Mouse (Mus musculus): ENCODE results near the gene Fgfr2.

Gene Fgfr2

DNA sequence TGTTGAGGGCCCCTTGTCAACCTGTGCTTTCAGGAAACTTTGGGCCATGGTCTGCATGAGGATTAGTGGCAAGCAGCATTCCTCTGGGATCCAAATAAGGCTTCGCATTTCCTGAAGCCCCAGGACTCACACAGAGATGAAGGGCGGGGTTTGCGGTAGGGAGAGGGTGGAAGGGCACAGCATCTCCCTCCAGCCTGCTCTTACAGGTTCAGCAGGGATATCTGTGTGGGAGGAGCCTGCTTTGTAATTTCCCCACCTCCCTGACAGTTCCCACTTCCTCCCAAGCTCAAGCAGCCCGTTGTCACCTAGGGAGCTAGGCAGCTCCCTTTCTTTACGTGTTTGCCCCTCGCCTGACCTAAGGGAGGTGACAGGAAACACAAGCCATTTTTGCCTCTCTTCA, 1134.1 kb downstream of the Fgfr2 start:
- no peak for DNase-seq (ENCODE audit: low read depth, low spot score)

DNA sequence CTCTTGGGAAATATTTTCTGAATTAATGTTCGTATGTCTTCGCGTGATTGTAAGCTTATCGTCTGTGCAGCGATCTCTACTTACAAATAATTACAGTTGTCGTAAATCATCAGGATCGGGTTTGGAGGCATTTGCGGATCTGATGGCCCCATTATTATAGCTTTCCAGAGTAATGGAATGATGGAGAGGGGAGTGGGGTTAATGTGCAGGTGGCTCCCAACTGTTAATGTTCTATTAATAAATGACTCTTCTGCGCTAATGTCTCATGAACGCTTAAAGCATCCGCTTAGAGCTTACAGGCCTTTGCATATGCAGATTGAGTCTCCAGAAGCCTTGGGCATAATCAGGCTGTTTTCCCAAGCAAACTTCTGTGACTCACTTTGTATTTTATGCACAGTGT, 1144.5 kb downstream of the Fgfr2 start:
- DNase-seq (ENCODE audit: low read depth, low spot score), result no peak

DNA sequence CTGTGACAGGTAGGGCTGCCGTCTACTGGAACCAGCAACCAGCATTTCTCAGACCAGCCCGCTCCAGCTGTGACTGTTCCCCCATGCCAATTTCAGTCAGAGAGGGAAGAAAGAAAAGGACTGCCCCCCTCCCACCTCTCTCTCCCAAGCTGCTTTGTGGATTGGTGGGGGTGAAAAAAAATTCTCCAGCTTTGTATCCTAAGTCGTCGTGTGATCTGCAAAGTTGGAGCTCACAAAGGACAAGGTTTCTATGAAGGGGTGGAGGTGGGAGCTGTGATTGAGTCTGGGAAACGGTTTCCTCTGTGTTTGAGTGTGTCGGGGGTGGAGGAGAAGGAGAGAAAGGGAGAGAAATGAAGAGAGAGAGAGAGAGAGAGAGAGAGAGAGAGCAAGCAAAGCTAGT, 1147.3 kb downstream of the Fgfr2 start:
- no peak for DNase-seq (ENCODE audit: low read depth, low spot score)

DNA sequence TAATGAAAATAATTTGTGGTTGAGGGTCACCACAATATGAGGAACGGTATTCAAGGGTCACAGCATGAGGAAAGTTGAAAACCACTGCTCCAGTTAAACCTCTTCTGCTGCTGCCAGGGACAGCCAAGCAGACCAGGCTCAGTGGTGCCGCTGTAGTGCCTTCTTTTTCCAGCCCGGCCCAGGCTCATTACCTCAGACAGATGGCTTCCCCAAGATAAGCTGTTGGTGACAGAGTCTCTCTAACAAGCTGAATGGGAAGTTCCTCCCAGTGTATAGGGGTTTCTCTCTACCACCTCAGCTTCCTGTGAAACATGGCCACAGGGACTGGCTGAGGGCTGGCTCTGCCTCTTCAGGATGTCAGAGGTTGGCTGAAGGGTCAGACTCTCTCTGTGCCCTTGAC, 1152.9 kb downstream of the Fgfr2 start:
- DNase-seq (ENCODE audit: low read depth, low spot score), result no peak

DNA sequence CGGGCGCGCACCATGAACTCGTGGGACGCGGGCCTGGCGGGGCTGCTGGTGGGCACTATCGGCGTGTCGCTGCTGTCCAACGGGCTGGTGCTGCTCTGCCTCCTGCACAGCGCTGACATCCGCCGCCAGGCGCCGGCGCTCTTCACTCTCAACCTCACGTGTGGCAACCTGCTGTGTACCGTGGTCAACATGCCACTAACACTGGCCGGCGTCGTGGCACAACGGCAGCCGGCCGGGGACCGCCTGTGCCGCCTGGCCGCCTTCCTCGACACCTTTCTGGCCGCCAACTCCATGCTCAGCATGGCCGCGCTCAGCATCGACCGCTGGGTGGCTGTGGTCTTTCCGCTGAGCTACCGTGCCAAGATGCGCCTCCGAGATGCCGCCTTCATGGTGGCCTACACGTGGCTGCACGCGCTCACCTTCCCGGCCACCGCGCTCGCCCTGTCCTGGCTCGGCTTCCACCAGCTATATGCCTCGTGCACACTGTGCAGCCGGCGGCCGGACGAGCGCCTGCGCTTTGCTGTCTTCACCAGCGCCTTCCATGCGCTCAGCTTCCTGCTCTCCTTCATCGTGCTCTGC, 1156.1 kb downstream of the Fgfr2 start:
- DNase-seq (ENCODE audit: low read depth, low spot score), result no peak

DNA sequence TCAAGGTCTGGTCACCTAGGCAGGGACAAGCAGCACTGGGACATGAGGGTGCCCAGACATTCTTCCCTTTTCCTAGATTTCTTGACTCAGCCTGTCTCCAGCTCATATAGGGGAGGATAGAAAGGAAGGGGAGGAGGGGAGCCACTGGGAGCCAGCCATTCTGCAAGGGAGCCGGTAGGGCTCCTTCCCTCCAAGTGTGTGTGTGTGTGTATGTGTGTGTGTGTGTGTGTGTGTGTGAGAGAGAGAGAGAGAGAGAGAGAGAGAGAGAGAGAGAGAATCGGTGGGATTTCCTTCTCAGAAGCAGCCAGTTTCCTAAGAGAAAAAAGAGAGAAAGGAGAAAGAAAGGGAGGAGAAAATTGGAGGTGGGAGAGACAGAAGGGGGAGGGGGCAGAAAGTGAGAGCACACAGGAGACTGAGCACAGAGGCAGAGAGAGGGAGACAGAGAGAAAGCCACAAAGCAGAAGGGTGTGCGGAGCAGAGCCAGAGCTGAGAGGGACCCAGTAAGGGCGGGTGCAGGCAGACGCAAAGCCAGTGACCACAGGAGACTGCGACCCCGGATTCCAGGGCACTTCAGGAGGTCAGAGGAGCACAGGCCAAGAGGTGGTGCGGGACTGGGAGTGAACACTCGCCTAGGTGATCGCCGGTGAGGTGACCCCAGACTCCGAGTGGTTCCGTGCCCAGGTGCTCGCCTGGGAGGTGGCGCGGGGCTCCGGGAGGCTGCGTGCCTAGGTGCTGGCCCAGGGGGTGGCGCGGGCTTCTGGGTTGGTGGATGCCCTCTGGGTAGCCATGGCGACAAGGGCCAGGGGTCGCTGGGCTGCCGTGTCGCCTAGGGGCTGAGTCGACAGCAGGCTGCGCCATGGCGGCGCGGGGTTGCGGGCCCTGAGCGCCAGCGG, 1156.9 kb downstream of the Fgfr2 start, which contains the start of gene Gpr26:
TSS of gene Gpr26 (plus strand) at position 438 of the 893 bp plus-strand sequence.
- DNase-seq (ENCODE audit: low read depth, low spot score), result no peak

DNA sequence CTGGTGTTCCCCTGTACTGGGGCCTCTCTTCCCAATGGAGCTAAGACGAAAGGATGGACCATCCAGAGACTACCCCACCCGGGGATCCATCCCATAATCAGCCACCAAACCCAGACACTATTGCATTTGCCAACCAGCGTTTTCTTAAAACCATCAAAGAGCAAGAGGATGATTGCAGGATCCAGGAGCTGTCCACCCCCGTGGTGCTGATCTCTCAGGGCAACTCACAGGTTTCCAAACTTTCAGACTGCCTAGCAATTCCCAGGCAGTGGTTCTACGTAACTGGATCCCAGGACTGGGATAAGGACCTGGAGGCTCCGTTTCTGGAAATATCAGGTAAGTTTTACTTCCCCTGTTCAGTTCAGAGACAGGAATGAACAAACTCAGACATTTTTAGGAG, 1162.6 kb downstream of the Fgfr2 start:
- DNase-seq (ENCODE audit: low read depth, low spot score), result no peak

DNA sequence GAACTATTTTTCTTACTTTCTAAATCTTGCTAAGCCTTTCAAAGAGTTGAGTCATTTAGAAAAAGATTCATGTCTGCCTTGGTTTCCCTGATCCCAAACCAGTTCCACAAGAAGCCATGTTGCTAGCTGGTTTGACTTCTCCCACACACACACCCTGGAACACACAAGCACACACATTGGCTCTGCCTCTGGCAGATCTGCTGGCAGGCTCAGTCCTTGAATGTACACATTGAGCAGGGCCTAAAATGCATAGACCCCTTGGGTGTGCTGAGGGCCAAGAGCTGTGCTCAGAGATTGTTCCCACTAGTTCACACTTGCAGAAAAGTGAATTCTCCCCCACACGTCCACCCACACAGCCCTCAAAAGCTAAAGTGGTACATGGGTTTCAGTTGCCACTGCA, 1164.4 kb downstream of the Fgfr2 start:
- DNase-seq (ENCODE audit: low read depth, low spot score), result no peak

DNA sequence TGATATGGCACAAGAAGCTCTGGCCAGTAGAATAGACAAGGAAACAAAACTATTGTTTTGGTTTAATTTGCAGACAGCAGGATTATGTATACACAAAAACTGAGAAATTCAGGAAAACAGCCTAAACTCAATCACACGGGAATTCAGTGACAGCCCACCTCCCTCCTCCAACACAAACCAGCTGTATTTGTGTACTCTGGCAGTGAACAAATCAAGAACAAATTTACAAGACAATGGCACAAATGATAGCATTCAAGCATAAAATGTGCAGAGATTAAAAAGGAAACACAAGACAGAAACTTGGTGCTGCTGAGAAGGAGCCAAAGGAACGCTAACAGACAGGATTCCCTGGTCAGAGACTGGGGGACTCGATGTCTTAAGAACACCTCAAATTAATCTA, 1169.7 kb downstream of the Fgfr2 start:
- DNase-seq (ENCODE audit: low read depth, low spot score), result no peak

DNA sequence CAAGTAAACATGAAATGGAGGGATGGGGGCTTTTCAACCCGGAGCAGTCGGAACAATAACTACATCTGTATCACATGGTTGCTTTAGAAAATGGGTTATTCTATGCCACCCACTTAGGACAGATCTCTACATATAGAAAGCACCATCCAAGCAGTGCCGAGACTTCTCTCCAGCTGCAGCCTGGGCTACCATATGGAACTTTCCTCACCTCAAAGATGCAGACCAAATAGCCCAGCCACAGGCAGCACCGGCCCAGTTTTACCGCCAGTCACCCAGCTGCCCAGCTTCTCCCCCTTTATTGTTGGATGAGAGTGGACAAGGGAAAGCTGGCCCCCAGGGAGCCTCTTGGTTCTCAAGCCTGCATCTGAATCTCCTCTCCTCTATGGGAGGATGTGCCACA, 1172.0 kb downstream of the Fgfr2 start:
- no peak for DNase-seq (ENCODE audit: low read depth, low spot score)

DNA sequence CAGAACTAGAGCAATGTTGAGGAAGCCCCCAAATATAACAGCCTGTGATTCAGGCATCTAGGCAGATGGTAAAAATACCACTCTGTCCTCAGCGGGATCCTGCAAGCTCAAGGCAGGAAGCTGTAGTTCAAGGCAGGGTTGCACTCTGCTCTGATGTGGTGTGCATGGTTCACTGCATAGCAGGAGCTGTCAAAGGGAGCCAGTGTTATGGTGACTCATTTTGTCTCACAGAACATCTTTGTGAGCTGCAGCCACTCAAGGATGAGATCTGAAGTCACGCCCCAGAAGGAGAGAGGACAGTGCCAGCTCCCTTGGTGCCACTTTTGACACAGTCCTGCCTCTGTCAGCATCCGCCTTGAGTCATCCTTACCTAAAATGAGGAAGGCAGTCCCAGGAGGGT, 1185.5 kb downstream of the Fgfr2 start:
- no peak for DNase-seq (ENCODE audit: low read depth, low spot score)

DNA sequence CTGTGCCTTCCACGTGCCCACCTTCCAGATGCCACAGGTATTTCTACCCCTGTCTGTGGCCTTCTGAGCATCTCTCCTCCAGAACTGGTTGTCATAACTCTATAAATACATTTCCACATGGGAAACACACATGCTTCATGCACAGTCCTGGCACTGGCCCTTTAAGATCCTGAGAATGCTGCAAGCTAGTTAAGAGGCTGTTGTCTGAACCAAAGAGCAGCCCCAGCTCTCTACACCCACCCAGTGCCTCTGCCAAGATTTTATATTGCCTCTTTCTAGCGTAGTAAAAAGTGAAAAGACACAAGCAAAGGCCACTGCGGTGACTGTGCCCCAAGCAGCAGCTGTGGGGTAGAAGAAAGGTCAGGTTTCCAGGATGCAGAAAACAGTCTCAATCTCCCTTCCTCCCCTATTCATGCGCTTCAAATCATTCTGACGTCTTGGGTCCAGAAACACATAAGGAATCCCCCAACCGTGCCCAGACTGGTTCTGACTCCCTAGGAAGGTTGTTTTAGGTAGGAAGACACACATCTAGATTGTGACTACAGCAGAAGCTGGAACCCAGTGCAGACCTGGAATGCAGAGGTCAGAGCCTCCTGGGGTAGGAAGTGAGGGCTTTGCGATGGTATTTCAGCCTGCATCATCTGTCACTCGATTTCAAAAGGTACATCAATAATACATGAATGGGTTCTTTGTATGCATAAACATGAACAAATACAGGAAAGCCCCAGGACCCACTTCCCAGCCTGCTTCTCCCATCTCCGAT, 1195.7 kb downstream of the Fgfr2 start:
- no peak for DNase-seq (ENCODE audit: low read depth, low spot score)

DNA sequence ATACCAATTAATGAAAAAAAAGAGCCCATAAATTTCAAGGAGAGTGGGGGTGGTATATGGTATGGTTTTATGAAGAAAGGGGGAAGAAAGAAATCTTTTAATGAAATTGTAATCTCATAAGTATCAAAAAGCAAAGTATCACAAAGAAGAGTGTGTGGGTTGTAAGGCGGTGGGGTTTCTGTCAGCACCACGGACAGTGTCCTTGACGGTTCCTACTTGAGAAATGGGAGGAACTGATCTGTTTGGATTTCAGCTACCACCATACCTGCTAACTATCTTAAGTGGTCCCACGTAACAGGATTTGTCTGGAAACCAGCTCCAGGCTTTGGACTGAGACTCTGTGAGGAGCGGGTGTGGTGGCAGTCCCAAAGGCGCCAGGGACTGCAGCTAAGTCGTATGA, 1205.8 kb downstream of the Fgfr2 start:
- DNase-seq (ENCODE audit: low read depth, low spot score), result no peak

DNA sequence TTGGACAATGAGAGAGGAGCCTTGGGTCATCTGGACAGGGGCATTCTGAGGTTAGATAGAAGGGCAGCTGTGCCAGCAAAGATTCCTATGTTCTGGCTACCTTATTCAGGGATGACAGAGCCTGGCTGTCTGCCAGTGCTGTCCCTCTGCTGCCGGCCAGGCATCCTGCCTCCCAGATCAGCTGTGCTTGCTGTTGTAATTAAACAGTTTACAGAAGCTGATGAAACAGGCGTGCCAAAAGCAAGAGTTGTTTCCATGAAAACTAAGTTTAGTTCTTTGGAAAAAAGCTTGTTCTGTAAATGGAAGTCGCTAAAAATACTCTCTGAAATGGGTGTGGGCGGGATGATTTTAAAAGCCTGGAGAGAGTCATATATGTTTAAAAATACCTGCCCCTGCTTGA, 1213.5 kb downstream of the Fgfr2 start:
- no peak for DNase-seq (ENCODE audit: low read depth, low spot score)

DNA sequence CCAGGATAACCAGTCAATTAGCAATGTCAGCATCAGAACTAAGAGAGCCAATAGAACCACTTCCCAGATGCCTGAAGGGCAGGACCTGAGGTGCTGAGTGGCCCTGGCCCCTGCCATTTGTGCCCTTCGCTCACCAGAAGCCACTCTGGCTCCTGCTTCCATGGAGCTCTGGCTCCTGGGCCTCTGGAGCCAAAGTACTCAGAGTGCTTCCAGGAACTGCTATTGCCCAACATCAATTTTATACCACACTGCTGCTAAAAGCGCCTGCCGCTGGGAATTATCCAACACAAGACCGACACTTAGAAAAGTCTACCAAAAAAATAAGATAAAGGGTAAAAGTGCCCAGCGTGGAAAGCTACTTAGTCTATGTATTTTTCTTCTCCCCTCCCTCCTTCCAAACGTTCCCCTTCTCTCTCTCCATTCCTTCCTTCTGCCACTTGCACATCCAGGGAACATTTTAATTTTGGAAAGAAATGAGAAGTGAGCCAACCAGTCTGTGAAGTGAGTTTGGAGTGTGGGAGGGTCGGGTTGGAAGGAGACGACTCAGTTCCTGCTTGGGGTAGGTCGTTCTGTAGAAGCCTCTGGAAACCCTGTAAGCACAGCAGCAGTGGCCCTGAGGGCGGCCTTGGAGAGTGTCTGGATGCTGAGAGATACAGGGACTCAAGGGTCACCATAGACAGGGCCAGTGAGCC, 1216.5 kb downstream of the Fgfr2 start:
- no peak for DNase-seq (ENCODE audit: low read depth, low spot score)

DNA sequence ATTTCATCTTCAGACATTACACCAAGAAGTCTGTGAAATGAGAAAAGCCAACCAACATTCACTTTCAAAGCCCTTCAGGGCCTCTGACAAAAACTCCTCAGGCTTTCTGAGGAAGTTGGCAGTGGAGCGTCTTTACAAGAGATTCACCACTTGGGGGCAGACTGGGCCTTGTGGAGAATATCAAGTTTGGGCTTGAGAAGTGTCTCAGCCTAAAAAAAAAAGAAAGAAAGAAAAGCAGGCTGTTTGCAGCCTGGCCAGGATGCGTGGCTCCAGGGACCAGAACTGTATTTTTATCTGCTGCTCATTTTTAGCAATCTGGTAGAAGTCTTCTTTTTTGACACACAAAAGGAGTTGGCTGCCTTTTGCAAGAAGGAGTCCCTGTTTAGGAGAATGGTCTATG, 1223.8 kb downstream of the Fgfr2 start:
- DNase-seq (ENCODE audit: low read depth, low spot score), result peak; percentile 14

DNA sequence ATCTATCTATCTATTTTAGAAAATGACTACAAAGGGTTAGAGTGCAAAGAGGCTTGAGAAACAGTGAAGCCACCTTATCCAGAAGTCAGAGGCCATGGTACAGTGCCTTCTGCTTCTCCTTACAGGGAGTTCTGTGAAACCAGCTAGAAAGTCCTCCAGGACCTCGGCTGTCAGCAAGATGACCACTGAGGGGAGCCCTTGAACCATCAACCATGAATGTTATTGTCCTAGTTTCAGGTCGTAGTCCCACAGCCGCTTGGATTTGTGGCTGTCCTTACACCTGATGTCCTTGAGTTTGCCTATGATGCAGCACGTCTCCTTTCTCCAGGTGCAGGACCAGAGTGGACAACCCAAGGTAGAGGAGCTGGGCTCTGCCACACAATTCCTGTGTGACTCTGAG, 1225.9 kb downstream of the Fgfr2 start:
- DNase-seq (ENCODE audit: low read depth, low spot score), result no peak

DNA sequence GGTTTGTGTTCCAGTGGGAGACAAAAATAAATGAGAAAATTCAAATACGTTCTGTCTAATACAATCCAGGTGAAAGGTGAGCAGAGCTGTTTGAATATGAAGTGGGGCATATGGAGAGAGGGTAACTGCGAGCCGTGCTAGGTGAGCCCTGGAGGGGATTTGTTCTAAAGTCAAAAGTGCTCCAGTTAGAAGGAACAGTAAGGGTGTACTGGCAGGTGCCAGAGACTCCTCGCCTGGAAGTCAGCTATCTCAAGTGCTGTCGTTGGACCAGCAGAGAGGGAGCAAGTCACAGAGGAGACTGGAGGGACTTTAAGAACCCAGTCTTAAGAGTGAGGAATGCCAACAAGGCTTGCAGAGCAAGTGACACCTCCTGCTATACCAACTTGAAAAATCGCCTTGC, 1240.3 kb downstream of the Fgfr2 start:
- DNase-seq (ENCODE audit: low read depth, low spot score), result no peak

DNA sequence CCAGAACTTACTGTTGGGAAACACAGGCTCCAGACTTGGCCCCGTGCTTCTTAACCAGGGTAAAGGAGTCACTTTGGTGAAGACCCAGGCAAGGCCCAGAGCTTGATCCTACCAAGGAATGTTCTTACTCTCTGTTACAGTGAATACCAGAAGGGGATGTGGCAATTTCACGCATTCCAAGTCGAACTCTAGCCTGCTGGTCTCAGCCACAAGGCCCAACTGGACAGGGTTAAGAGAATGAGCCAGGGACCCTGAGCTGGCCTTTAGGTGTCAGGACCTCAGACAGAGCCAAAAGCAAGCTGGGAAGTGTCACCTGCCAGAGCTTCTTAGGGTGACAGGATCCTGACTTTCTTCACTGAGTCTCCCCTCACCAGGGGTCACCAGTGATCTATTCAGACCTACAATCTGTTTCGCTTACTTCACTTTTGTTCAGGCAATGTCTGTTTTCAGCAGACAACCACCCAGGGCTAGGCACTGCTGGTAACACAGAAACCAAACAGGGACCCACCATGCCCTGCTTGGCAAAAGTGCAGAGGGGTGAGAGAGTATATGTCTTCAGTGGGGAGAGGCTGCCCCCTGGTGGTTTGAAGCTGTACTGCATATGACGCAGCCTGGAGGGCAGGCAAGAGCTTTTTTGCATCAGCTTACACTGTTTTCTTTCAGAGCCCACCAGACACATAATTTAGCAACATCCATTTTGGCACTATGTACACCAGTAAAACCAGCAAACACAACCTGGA, 1241.1 kb downstream of the Fgfr2 start:
- peak; percentile 66 for DNase-seq (ENCODE audit: low read depth, low spot score)

DNA sequence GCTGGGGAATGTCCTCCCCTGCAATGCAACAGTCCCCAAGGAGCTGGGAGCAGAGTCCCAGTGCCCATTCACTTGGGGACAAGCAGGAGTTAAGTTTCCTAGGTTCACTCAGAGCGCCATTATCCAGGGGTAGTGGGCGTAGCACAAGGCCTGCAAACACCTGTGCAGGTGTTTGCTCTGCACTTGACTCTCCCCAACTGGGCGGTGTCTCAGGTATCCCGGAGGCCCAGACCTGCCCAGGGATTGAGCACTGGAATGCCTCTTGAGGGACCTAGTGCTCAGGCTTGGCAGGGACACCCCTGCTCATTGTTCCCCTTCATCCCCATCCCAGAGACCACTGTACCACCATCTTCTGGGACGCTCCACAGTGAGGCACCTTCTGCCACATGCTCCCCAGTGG, 1243.0 kb downstream of the Fgfr2 start:
- no peak for DNase-seq (ENCODE audit: low read depth, low spot score)

DNA sequence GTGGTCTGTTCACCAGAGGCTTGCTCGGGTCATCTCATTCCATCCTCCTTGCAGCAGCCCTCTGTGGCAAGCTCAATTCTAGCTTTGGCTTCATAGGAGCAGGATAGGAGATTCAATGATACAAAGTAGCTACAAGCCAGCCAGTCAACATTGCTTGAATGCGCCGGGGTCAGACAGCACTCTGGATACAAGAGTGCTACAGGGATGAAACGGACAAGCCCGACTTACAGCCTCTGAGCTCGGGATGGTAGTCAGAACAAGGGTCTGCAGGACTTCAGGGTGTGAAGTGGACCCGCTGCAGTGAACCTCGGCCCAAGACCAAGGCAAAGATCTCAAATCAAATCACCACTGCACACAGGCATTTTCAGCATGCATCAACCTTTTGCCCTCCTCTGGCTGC, 1244.3 kb downstream of the Fgfr2 start:
- DNase-seq (ENCODE audit: low read depth, low spot score), result no peak

Measured in CD4-positive, CD25-positive, alpha-beta regulatory T cell, adult 2 months (primary cell).